Mouse (Mus musculus) left cerebral cortex, adult 2 months (tissue): ENCODE results near the gene Gm17409. TPM values are rescaled to one million over a fixed set of nuclear protein-coding genes. Genes with fewer than 3 reads are reported as not detected.

Experiments
- DNase-seq, 2 experiments: peaks; one replicate each; pipeline ENCODE4 v3.0.0; 2021 to 2022; ENCODE audit warnings: low spot score in 2 of 2, mixed read lengths in 1 of 2; ENCODE audit errors: extremely low spot score in 1 of 2
- H3K27ac ChIP-seq: fragments of 200-600 bp; 2 replicates; pipeline ENCODE4 v1.8.1; 2022
- H3K4me3 ChIP-seq: fragments of 200-600 bp; 2 replicates; pipeline ENCODE4 v1.8.1; 2022
- CTCF ChIP-seq: fragments of 200-600 bp; IDR thresholded peaks from 2 replicates; pipeline ENCODE4 v1.8.1; 2022; ENCODE audit warnings: antibody characterized with exemption, mild to moderate bottlenecking, moderate library complexity
- intact Hi-C: fragments of 180-260 bp; cut with DNase I; formaldehyde crosslinking; loops from one replicate; pipeline ENCODE4 v1.15.1; 2025
- long read RNA-seq, 2 experiments: library from polyadenylated mRNA; stranded (forward); transcript quantifications; one replicate each; pipeline ENCODE4 v2.0.0; 2021; ENCODE audit warnings: borderline mapping rate in 2 of 2
- total RNA-seq, 2 experiments: library from RNA; stranded (reverse); gene quantifications; 2 replicates each; pipeline ENCODE4 v1.2.3; 2021

Gm17409 gene
- not detected for total RNA-seq
- long read RNA-seq, experiment 1 = 0 reads
- long read RNA-seq, experiment 2 = 0 reads

DNA sequence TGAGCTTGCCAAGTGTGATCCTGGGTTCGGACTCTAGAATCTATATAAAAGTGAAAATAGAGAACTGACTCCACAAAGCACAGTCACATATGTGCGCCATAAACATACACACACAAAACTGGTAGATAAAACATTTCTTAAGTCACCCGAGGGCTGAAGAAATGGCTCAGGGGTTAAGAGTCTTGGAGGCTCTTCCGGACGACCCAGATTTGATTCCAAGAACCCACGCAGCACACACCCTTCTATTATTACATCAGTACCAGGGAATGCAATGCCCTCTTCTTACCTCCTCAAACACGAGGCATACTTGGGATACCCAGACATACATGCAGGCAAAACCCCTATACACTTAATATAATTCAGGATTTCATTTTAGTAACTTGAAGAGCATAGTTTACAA is at the start of gene Gm17409:
Gene Gm17409 (plus strand): TSS at position 301 of the 400 bp plus-strand sequence.
- no peak within 1 kb of the TSS for H3K4me3 ChIP-seq
- no peak for TF ChIP-seq CTCF
- intact Hi-C loops = no loop called here
- H3K27ac ChIP-seq = no peak within 1 kb of the TSS
- no peak for DNase-seq

DNA sequence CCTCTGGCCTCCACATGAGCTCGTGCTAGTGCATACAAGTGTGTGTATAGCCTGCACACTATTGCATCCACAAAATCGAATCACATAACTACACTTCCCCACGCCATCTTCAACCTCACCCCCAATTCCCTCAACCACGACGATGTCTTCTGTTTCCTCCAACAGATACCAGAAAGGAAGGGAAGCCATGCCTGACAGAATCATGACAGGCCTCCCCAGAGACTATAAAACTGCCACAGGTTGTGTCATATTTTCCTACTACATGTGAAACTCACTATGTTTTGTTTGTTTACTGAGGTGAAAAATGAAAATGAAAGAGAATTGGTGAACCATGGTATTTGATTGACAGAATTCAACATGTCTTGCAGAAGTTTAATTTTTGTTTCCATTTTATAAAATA is 46.6 kb upstream of the Gm17409 start:
- intact Hi-C loops = no loop called here
- no peak overlapping the region for H3K27ac ChIP-seq
- H3K4me3 ChIP-seq = no peak overlapping the region
- TF ChIP-seq CTCF = no peak
- DNase-seq = no peak

DNA sequence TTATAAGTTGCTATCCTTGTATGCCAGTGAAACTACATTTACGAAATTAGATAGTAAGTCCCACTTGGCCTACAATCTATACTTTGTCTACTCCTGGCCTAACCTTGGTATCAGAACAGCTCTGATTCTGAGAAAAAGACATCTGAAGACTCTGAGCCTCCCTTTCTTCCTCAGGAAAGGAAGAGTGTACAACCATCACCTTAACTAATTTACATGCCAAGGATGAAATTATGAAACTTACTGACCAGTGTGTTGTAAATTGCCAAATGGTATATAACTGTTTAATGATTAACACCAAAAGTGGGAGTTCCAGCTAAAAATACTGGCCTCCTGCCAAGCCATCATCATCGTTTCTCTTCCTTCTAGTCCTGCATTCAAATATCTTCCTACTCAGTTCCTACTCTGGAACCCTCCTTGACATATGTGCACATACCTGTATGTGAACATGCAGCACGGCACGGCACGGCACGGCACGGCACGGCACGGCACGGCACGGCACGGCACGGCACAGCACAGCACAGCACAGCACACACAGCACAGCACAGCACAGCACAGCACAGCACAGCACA is 44.4 kb upstream of the Gm17409 start:
- intact Hi-C loops = no loop called here
- DNase-seq = no peak
- Histone ChIP-seq H3K27ac (no peak overlapping the region), H3K4me3 (no peak overlapping the region)
- TF ChIP-seq CTCF = no peak

DNA sequence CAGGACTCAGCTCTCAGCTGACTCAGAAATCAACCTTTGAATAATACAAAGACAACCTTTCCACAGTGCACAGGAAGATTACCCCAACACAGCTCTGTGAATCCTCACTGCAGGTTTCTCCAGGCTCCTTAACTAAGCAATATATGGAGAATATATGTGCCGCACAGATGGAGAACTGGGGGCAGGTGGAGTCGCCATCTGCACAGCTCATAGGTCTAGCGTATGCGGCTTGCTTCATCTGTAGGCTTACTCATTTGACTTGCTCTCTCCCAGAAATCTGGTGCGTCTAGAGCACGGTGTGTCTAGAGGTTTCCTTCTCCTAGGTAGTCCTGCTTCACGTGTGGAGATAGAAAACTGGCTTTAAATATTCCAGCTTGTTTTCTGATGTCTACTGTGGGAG is 37.7 kb upstream of the Gm17409 start:
- no peak overlapping the region for H3K4me3 ChIP-seq
- peak; percentile 47 to 69 for DNase-seq
- no peak for TF ChIP-seq CTCF
- peak overlapping the region; percentile 19 for H3K27ac ChIP-seq
- intact Hi-C loops = no loop called here

DNA sequence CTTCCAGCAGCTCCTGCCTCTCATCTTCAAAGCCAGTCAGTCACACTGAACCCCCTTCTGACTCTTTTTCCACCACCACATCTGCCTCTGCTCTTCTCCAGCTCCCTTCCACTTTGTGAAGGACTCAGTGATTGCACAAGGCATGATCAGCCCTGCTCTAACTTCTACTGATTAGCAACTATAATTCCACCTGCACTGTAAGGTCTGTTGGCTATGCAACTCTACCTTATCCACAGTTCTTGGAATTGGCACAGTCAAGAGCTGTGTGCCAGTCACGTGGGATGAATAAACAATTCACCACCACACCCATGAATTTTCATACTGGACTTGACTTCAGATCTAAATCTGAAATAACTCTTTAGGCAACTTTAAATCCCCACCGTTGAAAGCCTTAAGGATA is 36.6 kb upstream of the Gm17409 start:
- Histone ChIP-seq H3K4me3 (no peak overlapping the region), H3K27ac (0 out of 2 replicates have a peak overlapping the region, but pooled peaks have one; percentile 4)
- no peak for TF ChIP-seq CTCF
- no peak for DNase-seq
- intact Hi-C loops = no loop called here

DNA sequence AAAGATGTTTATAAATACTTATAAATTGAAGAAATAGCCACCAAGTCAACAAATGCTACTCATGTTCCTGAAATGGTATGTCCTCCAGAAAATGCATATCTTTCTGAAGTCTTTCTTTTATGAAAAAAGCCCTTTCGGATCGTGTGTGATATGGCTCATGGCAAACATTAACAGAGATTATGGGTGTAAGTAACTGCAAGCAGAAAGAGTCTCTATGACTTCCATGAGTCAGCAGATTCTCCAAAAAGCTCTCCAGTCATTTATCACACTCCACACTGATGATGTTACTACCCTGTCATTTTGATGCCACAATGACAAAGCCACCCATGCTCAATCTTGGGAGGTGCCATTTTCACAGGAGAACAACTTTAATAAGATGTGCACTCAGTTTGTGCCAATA is 35.5 kb upstream of the Gm17409 start:
- DNase-seq = no peak
- intact Hi-C loops = no loop called here
- Histone ChIP-seq H3K4me3 (no peak overlapping the region), H3K27ac (no peak overlapping the region; the same call in 1 of the 2 replicates)
- no peak for TF ChIP-seq CTCF

DNA sequence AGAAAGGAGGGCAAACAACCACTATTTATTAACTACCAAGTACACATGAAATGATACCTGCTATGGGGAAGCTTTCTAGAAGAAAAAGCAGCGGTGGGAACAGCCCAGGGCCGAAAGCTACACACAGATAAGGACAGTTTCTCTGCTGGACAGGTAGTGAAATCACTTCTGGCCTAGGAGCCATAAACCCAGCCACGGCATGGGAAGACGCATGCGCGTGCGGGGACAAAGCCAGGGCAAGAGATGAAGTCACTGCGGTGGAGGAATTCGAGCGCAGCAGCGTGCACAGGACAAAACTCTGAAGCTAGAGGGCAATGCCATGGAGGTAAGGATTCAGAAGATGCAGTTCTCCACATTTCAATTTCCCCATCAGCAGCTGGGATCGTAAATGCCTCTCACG is 34.4 kb upstream of the Gm17409 start:
- Histone ChIP-seq H3K4me3 (no peak overlapping the region), H3K27ac (no peak overlapping the region)
- intact Hi-C loops = no loop called here
- no peak for DNase-seq
- TF ChIP-seq CTCF = no peak

DNA sequence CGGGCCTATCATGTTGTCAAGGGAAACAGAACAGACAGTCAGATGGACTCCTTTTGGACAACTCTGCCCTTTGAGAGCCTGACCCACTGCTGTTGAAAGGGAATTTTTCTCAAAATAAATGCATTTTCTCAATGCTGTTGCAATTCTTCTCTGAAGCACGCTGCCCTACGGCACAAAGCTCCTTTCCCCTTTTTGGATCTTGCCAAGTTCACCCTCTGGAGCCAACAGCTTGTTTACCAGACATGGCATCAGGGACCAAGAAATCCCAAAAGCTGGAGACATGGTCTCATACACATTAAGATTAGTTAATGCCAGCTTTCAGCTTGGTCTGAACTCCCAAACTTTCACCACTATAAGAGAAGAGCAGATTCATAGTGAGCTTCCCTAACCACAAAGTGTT is 33.0 kb upstream of the Gm17409 start:
- no peak for DNase-seq
- no peak for TF ChIP-seq CTCF
- Histone ChIP-seq H3K4me3 (no peak overlapping the region), H3K27ac (no peak overlapping the region)
- intact Hi-C loops = no loop called here

DNA sequence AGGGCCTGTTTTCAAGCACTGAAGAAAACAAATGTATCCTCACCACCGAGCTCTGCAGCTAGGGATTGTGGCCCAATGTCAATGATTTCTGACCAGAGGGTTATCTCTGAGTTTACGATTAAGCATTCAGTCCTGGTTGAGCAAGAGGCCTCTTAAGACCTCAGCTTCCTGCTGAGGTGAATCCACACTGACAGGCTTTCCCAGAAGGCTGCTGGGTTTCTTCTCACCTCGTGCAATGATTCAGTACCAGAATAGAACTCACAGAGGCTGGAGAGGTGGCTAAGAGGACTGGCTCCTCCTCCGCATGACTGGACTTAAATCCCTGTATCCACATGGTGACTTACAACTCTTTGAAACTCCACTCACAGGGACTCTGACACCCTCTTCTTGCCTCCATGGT is 26.8 kb upstream of the Gm17409 start:
- no peak for TF ChIP-seq CTCF
- Histone ChIP-seq H3K27ac (no peak overlapping the region), H3K4me3 (no peak overlapping the region)
- no peak for DNase-seq
- intact Hi-C loops = no loop called here

DNA sequence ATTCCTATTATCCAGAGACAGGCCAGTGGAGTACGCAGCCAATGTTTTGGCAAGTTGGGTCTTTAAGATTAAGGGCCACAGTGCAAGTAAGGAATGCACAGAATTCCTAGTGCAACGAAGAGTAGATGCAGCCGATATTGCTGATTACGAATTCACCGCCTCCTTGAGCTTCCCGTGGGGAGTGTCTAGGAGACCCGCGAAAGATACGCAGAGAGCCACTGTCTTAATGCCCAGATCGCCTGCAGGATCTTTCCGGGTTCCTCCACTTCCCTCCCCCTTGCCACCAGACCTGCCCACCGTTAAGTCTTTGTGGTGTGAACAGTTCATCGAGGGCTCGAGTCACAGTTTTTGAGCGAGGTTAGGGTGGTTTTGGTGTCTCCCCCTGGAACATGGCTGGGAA is 22.9 kb upstream of the Gm17409 start:
- intact Hi-C loops = no loop called here

DNA sequence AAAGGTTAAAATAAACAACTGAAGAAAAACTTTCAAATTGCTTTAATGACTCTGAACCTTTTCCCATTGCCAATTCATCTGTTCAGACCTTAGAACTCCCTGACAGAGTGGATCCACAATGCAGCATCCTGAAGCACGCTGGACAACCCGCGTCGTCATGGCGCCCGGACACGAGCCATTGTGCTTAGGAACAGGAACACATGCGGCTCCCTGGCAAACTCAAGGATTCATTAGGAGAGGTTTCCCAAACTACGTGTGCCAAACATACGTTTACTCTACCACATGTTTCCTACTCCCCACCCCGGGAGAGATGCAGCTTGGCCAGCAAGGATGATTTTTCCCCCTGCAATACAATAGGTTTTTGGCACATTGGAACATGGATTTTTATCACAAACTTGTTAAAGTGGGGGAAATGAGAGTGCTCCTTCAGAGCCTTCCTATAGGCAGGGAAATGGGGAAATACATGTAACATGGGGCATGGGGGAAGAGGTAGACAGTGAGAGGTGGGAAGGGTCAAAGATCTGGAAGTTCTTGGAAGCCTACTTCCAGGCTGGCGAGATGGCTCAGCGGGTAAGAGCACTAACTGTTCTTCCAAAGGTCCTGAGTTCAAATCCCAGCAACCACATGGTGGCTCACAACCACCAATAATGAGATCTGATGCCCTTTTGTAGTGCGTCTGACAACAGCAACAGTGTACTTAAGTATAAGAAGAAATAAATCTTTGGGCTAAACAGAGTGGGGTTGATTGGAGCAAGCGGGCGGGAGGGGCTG is 15.6 kb upstream of the Gm17409 start:
- no peak for TF ChIP-seq CTCF
- no peak for DNase-seq
- H3K4me3 ChIP-seq = no peak overlapping the region
- intact Hi-C loops = no loop called here
- no peak overlapping the region for H3K27ac ChIP-seq

More for the DNA sequence above, 22.9 kb upstream of the Gm17409 start:
- TF ChIP-seq CTCF = no peak
- no peak for DNase-seq
- no peak overlapping the region for H3K4me3 ChIP-seq
- no peak overlapping the region for H3K27ac ChIP-seq

DNA sequence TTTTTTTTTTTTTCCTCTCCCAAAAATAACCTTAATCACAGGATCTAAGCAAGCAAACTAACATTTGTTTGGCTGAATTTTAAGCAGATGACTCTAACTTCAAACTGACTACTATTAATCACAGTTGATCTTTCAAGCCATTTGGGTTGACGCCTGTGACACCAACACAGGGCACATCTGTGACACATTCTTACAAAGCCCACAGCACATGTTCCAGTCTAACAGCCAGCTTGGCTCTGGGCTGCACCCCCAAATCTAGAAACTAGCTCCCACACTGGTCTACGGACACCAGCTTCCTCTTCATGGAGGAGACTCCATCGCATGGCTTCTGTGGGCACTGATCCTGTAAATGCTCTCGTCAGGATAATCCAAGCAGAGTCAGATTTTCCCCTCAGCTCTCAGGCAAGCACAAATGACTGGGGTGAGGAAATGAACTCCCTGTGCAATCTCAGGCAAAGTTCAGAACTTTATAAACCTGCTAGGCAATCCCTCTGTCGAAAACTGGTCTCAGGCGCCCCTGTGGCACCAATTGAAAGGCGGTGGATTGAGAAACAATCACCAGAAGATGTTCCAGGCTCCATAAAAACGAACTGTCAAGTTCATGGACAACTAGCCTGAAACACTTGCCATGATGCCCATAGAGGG is 13.0 kb upstream of the Gm17409 start:
- Histone ChIP-seq H3K27ac (no peak overlapping the region), H3K4me3 (no peak overlapping the region)
- no peak for TF ChIP-seq CTCF
- DNase-seq = no peak
- intact Hi-C loops = loop anchor here (5.0 kb wide), 1 partner anchor 400 kb away; no protein-coding TSS in a partner anchor
